Mouse (Mus musculus): ENCODE results near the gene Tcf20.

- TF ChIP-seq POLR2A (IDR thresholded peaks at IDR 0.05; ENCODE audit: insufficient read length, low read depth) (no peak), POLR2AphosphoS2 (IDR thresholded peaks at IDR 0.05; ENCODE audit: insufficient read length, low read depth) (no peak), MAX (IDR thresholded peaks at IDR 0.05; ENCODE audit: low read depth) (no peak), USF1 (IDR thresholded peaks at IDR 0.05; ENCODE audit: low read depth) (no peak), TCF3 (IDR thresholded peaks at IDR 0.05; ENCODE audit: insufficient read length, low read depth) (no peak), MYOG (IDR thresholded peaks at IDR 0.05; ENCODE audit: control insufficient read depth in 1 of 3, insufficient read depth in 1 of 3, insufficient read length in 2 of 3, low read depth in 2 of 3) (no peak), E2F4 (IDR thresholded peaks at IDR 0.05; ENCODE audit: insufficient read depth) (no peak), SRF (IDR thresholded peaks at IDR 0.05; ENCODE audit: control insufficient read depth, insufficient read length, low read depth) (no peak)
Measured at GRCm38 (mm10) chr15:82963556-82964156, 24.0 kb downstream of the Tcf20 start.

All from myocyte (in vitro differentiated cells).